Mouse (Mus musculus) effector memory CD4-positive, alpha-beta T cell, adult 5 months (primary cell): ENCODE data around the gene Gm14288. TPM values are rescaled to one million over a fixed set of nuclear protein-coding genes. Genes with fewer than 3 reads are reported as not detected.

Experiments
- polyA plus RNA-seq: library from polyadenylated mRNA; unstranded; fragments of 100-300 nt; shearing (Covaris generic); gene quantifications from one replicate; pipeline ENCODE4 v1.2.1, GENCODE M21; 2017

The Gm14288 gene
- not detected for polyA plus RNA-seq

GRCm38 (mm10) chr2:175800993-175801392 is at the start of gene Gm14288:
Gm14288 (minus strand) TSS chr2:175801093.

GRCm38 (mm10) chr2:175741237-175741636 is 59.7 kb downstream of the Gm14288 start, which contains the start of gene Gm2007:
Gm2007 (plus strand) TSS chr2:175741537.

Other genes starting within 250 kb of the Gm14288 start
- gene Gm11007, start 157.1 kb downstream of the Gm14288 start, polyA plus RNA-seq = 4.4 TPM
- gene Zfp969, start 97.4 kb downstream of the Gm14288 start, polyA plus RNA-seq = not detected
- gene Gm2007, start 59.6 kb downstream of the Gm14288 start, polyA plus RNA-seq = 4.4 TPM
- gene Gm6710, start 68.1 kb upstream of the Gm14288 start, polyA plus RNA-seq = 2.5 TPM
- gene Zfp966, start 130.0 kb upstream of the Gm14288 start, polyA plus RNA-seq = 1.1 TPM
- not detected for gene Gm2026, start 164.2 kb upstream of the Gm14288 start, polyA plus RNA-seq